Mouse (Mus musculus): Measurements from ENCODE around the gene Myo1a.

Myo1a gene

GRCm38 (mm10) chr10:127674794-127675522 is 30.0 kb upstream of the Myo1a start:
- DNase-seq (ENCODE audit: low spot score in 2 of 2) = peak; percentile 47 to 76

- no peak for DNase-seq (ENCODE audit: low spot score in 2 of 2)
Observed at GRCm38 (mm10) chr10:127675859-127676398, 29.0 kb upstream of the Myo1a start.

- peak; percentile 90 to 91 for DNase-seq (ENCODE audit: low spot score in 2 of 2)
Observed at GRCm38 (mm10) chr10:127676691-127677548, 28.1 kb upstream of the Myo1a start.

GRCm38 (mm10) chr10:127677591-127678336 is 27.2 kb upstream of the Myo1a start:
- DNase-seq (ENCODE audit: low spot score in 2 of 2) = peak; percentile 64 to 79

- no peak for DNase-seq (ENCODE audit: low spot score in 2 of 2)
Observed at GRCm38 (mm10) chr10:127679208-127679607, 25.8 kb upstream of the Myo1a start.

GRCm38 (mm10) chr10:127679881-127680280 is 25.1 kb upstream of the Myo1a start:
- DNase-seq (ENCODE audit: low spot score in 2 of 2) = no peak

- DNase-seq (ENCODE audit: low spot score in 2 of 2) = no peak
Observed at GRCm38 (mm10) chr10:127682886-127683285, 22.1 kb upstream of the Myo1a start.

- no peak for DNase-seq (ENCODE audit: low spot score in 2 of 2)
Observed at GRCm38 (mm10) chr10:127691053-127691452, 13.9 kb upstream of the Myo1a start.

- DNase-seq (ENCODE audit: low spot score in 2 of 2) = no peak
Observed at GRCm38 (mm10) chr10:127694636-127695035, 10.3 kb upstream of the Myo1a start.

- no peak for DNase-seq (ENCODE audit: low spot score in 2 of 2)
Observed at GRCm38 (mm10) chr10:127695775-127696174, 9.2 kb upstream of the Myo1a start.

GRCm38 (mm10) chr10:127698966-127699365 is 6.0 kb upstream of the Myo1a start:
- no peak for DNase-seq (ENCODE audit: low spot score in 2 of 2)

- no peak for DNase-seq (ENCODE audit: low spot score in 2 of 2)
Observed at GRCm38 (mm10) chr10:127703299-127703698, 1.7 kb upstream of the Myo1a start.

- no peak for DNase-seq (ENCODE audit: low spot score in 2 of 2)
Observed at GRCm38 (mm10) chr10:127704293-127704692, 677 bp upstream of the Myo1a start.

GRCm38 (mm10) chr10:127705783-127706182 is 813 bp downstream of the Myo1a start:
- DNase-seq (ENCODE audit: low spot score in 2 of 2) = no peak

- DNase-seq (ENCODE audit: low spot score in 2 of 2) = no peak
Observed at GRCm38 (mm10) chr10:127707721-127708120, 2.8 kb downstream of the Myo1a start.

- no peak for DNase-seq (ENCODE audit: low spot score in 2 of 2)
Observed at GRCm38 (mm10) chr10:127708850-127709370, 3.9 kb downstream of the Myo1a start.

GRCm38 (mm10) chr10:127710331-127710730 is 5.4 kb downstream of the Myo1a start:
- no peak for DNase-seq (ENCODE audit: low spot score in 2 of 2)

GRCm38 (mm10) chr10:127712736-127713135 is 7.8 kb downstream of the Myo1a start:
- no peak for DNase-seq (ENCODE audit: low spot score in 2 of 2)

GRCm38 (mm10) chr10:127721671-127722418 is 16.9 kb downstream of the Myo1a start:
- no peak for DNase-seq (ENCODE audit: low spot score in 2 of 2)

- DNase-seq (ENCODE audit: low spot score in 2 of 2) = no peak
Observed at GRCm38 (mm10) chr10:127724178-127724577, 19.2 kb downstream of the Myo1a start, which contains the start of gene Tac2. TSS of gene Tac2 (plus strand) at chr10:127724478.

GRCm38 (mm10) chr10:127725136-127725535 is 20.2 kb downstream of the Myo1a start:
- DNase-seq (ENCODE audit: low spot score in 2 of 2) = no peak
